Mouse (Mus musculus): Measurements from ENCODE around the gene Enox1.

DNA sequence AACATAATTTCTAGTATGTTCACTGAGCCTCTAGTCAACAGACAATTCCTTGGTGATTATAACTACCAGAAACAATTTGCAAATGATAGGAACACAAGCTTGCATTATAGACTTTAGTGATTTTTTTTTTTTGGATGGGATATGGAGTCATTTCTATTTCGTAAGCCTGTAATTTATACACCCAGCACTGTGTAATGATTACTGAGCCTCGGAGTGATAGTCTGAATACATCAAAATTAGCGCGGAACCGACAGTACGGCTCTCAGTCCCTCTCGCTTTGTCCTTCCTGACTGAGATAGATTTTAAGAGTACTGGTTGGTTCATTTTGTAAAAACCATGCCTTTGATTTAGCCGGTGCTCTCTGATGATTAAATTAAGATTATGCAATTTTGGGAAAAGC lies 322.1 kb downstream of the Enox1 start:
- TF ChIP-seq POLR2A (IDR thresholded peaks at IDR 0.05; ENCODE audit: low read depth, low read length) (no peak), CTCF (IDR thresholded peaks at IDR 0.05; ENCODE audit: extremely low read depth, insufficient read length, insufficient replicate concordance, low read depth, low read length) (no peak)
